ENCODE assay signal across 10 mouse cellular contexts in genomic region chr11:52143675-52144074, GRCm38 (mm10). TPM values are rescaled to one million over a fixed set of nuclear protein-coding genes. Genes with fewer than 3 reads are reported as not detected.
DNase-seq lines count a peak whose midpoint lies in the region; ATAC-seq and TF ChIP-seq lines count a peak whose summit lies in the region.
"Not testable (repeated sequence)": the region's sequence is repeated elsewhere in the genome, so short reads cannot be mapped to it uniquely, and the experiment has no call there.
"Had no signal": no experiment of that assay in that cellular context is flagged by ENCODE, and none has a peak within 500 bp of the region (broad histone marks: within the 10 kb centered on the region; RNA-seq: fewer than 3 reads in every experiment).

No protein-coding gene starts in this region.

- not testable (repeated sequence) for H3K27me3 ChIP-seq in C2C12 (ENCODE audit: control insufficient read depth, insufficient read depth, insufficient read length); forebrain, embryonic 14.5 days (replicated peaks; ENCODE audit: control insufficient read depth, insufficient read depth, low read length); kidney, postnatal 0 days (ENCODE audit: insufficient read depth, low read length); midbrain, embryonic 13.5 days; stomach, postnatal 0 days (ENCODE audit: control insufficient read depth, insufficient read depth, low read length)

- not testable (repeated sequence) for H3K4me3 ChIP-seq in C2C12 (ENCODE audit: insufficient read depth, poor library complexity, severe bottlenecking); forebrain, embryonic 14.5 days (ENCODE audit: low read depth, low read length); kidney, postnatal 0 days (replicated peaks; ENCODE audit: low read depth, low read length); midbrain, embryonic 13.5 days (replicated peaks); stomach, postnatal 0 days (ENCODE audit: low read depth, low read length)

- H3K27ac ChIP-seq in forebrain, embryonic 14.5 days (ENCODE audit: low read depth, low read length); kidney, postnatal 0 days; midbrain, embryonic 13.5 days; stomach, postnatal 0 days (replicated peaks): not testable (repeated sequence)

- intact Hi-C loops in heart, postnatal 10 days (cut with DNase I), result loop anchor here (1.0 to 5.0 kb wide), 2 partner anchors 77 to 199 kb away; no protein-coding TSS in a partner anchor
- intact Hi-C loops in left cerebral cortex, postnatal 36 days (cut with DNase I), result loop anchor here (2.0 kb wide), 1 partner anchor 77 kb away; no protein-coding TSS in a partner anchor

- H3K79me3 ChIP-seq in C2C12 (ENCODE audit: low read depth), result not testable (repeated sequence)

- not testable (repeated sequence) for H3K4me2 ChIP-seq in forebrain, embryonic 14.5 days (ENCODE audit: low read length); kidney, postnatal 0 days (ENCODE audit: low read length); midbrain, embryonic 13.5 days (replicated peaks)
- 0 out of 2 replicates have a peak overlapping the region, but pooled peaks have one; percentile 6 for H3K4me2 ChIP-seq in stomach, postnatal 0 days (replicated peaks; ENCODE audit: low read depth)

- TF ChIP-seq CTCF in C2C12 (IDR thresholded peaks at IDR 0.05; ENCODE audit: control insufficient read depth, insufficient read depth, insufficient read length), result peak; percentile 40
- TF ChIP-seq CTCF in kidney, postnatal 0 days (IDR thresholded peaks at IDR 0.05; ENCODE audit: low read depth), result peak; percentile 87
- peak; percentile 85 for TF ChIP-seq CTCF in stomach, postnatal 0 days (IDR thresholded peaks at IDR 0.05; ENCODE audit: low read depth)

- 41% methylated on average over 4 of the region's 4 CpGs for WGBS in forebrain, embryonic 14.5 days
- whole genome bisulfite sequencing in kidney, postnatal 0 days, result 36% methylated on average over 4 of the region's 4 CpGs
- WGBS in midbrain, embryonic 13.5 days, result 43% methylated on average over 4 of the region's 4 CpGs
- WGBS in stomach, postnatal 0 days, result 15% methylated on average over 4 of the region's 4 CpGs

- not testable (repeated sequence) for H3K4me1 ChIP-seq in forebrain, embryonic 14.5 days (ENCODE audit: control insufficient read depth, insufficient read depth, low read length); kidney, postnatal 0 days (replicated peaks; ENCODE audit: insufficient read depth, low read length); midbrain, embryonic 13.5 days (replicated peaks); stomach, postnatal 0 days (replicated peaks; ENCODE audit: control insufficient read depth, insufficient read depth)

- H3K36me3 ChIP-seq in C2C12 (ENCODE audit: control insufficient read depth, insufficient read depth); forebrain, embryonic 14.5 days (ENCODE audit: control insufficient read depth, insufficient read depth, low read length); kidney, postnatal 0 days (ENCODE audit: insufficient read depth, low read length); midbrain, embryonic 13.5 days; stomach, postnatal 0 days (ENCODE audit: control insufficient read depth, insufficient read depth, low read length): not testable (repeated sequence)

- H3K9me3 ChIP-seq in forebrain, embryonic 14.5 days (replicated peaks; ENCODE audit: control insufficient read depth, low read length); kidney, postnatal 0 days (replicated peaks; ENCODE audit: low read length); midbrain, embryonic 13.5 days; stomach, postnatal 0 days (ENCODE audit: control insufficient read depth, low read length): not testable (repeated sequence)

- ATAC-seq in forebrain, embryonic 14.5 days, result not testable (repeated sequence)
- ATAC-seq in kidney, postnatal 0 days (replicated peaks; ENCODE audit: low FRiP score, low read depth), result peak; percentile 76
- peak; percentile 77; the same call in 1 of the 2 replicates for ATAC-seq in midbrain, embryonic 13.5 days
- ATAC-seq in stomach, postnatal 0 days (ENCODE audit: low FRiP score, low TSS enrichment), result peak; percentile 83

- H3K9ac ChIP-seq in forebrain, embryonic 14.5 days (ENCODE audit: low read length); kidney, postnatal 0 days (ENCODE audit: low read depth, low read length); midbrain, embryonic 13.5 days (replicated peaks); stomach, postnatal 0 days (ENCODE audit: low read length): not testable (repeated sequence)

- peak; percentile 68 for DNase-seq in adrenal gland, postnatal 14 days
- peak; percentile 53 for DNase-seq in forebrain, embryonic 14.5 days (ENCODE audit: low spot score)
- DNase-seq in heart, postnatal 10 days, result peak; percentile 59 to 61
- peak; percentile 83 for DNase-seq in kidney, postnatal 0 days (ENCODE audit: low spot score)
- peak; percentile 28 to 33 for DNase-seq in left cerebral cortex, postnatal 36 days (ENCODE audit: low spot score in 2 of 2)
- DNase-seq in stomach, postnatal 0 days (ENCODE audit: low spot score), result peak; percentile 52

- H3ac ChIP-seq in C2C12 (ENCODE audit: control insufficient read depth, insufficient read length, low read depth), result not testable (repeated sequence)

- TF ChIP-seq EP300 in stomach, postnatal 0 days (optimal IDR thresholded peaks at IDR 0.05), result not testable (repeated sequence)

- not testable (repeated sequence) for H3K79me2 ChIP-seq in C2C12 (ENCODE audit: control insufficient read depth, insufficient read depth)

RNA-seq across cellular contexts. Expression of gene Olfr1373, which starts 1.7 kb away (rescaled TPM):
- not detected for polyA plus RNA-seq in C2C12 (2012; fragmentation: generic; extraction: Trizol)
- not detected in 2 replicates for total RNA-seq in adrenal gland, postnatal 14 days (2021)
- not detected in 2 replicates for polyA plus RNA-seq in forebrain, embryonic 14.5 days (2014; fragmentation: Nextera tagmentation; extraction: Ambion mirVana)
- total RNA-seq in heart, postnatal 10 days (2021), result not detected
- not detected in 2 replicates for polyA plus RNA-seq in kidney, postnatal 0 days (2015; fragmentation: Nextera tagmentation; extraction: Ambion mirVana)
- not detected for total RNA-seq in left cerebral cortex, postnatal 36 days (2021)
- not detected in 2 replicates for polyA plus RNA-seq in midbrain, embryonic 13.5 days (2015; fragmentation: Nextera tagmentation; extraction: Ambion mirVana)
- not detected in 2 replicates for polyA plus RNA-seq in stomach, postnatal 0 days (2015; fragmentation: Nextera tagmentation; extraction: Ambion mirVana)
- polyA plus RNA-seq: forebrain, embryonic 11.5 days; hindbrain, embryonic 11.5 days had no signal

RNA-seq across cellular contexts. Expression of gene Ppp2ca, which starts 45.2 kb away (rescaled TPM):
- 41.5 TPM for polyA plus RNA-seq in C2C12 (2012; fragmentation: generic; extraction: Trizol)
- 75.1 and 78.2 TPM in 2 replicates for total RNA-seq in adrenal gland, postnatal 14 days (2021)
- polyA plus RNA-seq in forebrain, embryonic 14.5 days (2014; fragmentation: Nextera tagmentation; extraction: Ambion mirVana), result 137 and 140 TPM in 2 replicates
- 10 to 100 TPM; 74.3 to 75.9 TPM for total RNA-seq in heart, postnatal 10 days (2021)
- 60.2 and 63.0 TPM in 2 replicates for polyA plus RNA-seq in kidney, postnatal 0 days (2015; fragmentation: Nextera tagmentation; extraction: Ambion mirVana)
- 100 to 1,000 TPM; 116 to 120 TPM for total RNA-seq in left cerebral cortex, postnatal 36 days (2021)
- polyA plus RNA-seq in midbrain, embryonic 13.5 days (2015; fragmentation: Nextera tagmentation; extraction: Ambion mirVana), result 120 and 126 TPM in 2 replicates
- polyA plus RNA-seq in stomach, postnatal 0 days (2015; fragmentation: Nextera tagmentation; extraction: Ambion mirVana), result 63.8 and 66.5 TPM in 2 replicates

Comparison
In these comparisons a context has a peak if more than half of its experiments do, and no peak if none do; other contexts are left out.
1. DNase-seq: peak in every context shown above with its lines; median percentile 83 in kidney, postnatal 0 days; 68 in adrenal gland, postnatal 14 days; 60 in heart, postnatal 10 days; 53 in forebrain, embryonic 14.5 days; 52 in stomach, postnatal 0 days; 30 in left cerebral cortex, postnatal 36 days.